Mouse (Mus musculus) megakaryocyte, adult 5-6 weeks (primary cell): Measurements from ENCODE around the gene Ncapd2. TPM values are rescaled to one million over a fixed set of nuclear protein-coding genes. Genes with fewer than 3 reads are reported as not detected.

Experiments used
- ATAC-seq: 2 replicates; pipeline ENCODE4 v1.8.0; 2016; ENCODE audit warnings: mild to moderate bottlenecking, inconsistent platforms; ENCODE audit not compliant: poor library complexity, severe bottlenecking
- total RNA-seq, 2 experiments: library from RNA; stranded (forward) in 1 of 2; stranded (reverse) in 1 of 2; fragments of 153-499, 151-499 nt in 1 of 2; fragments of 221-1000, 200-1000 nt in 1 of 2; gene quantifications; 2 replicates each; pipeline versions ENCODE4 v1.2.3 to v1.2.4; 2015 to 2017

The Ncapd2 gene
- total RNA-seq, 2 experiments from 2014 or later = 195 to 231 TPM

DNA sequence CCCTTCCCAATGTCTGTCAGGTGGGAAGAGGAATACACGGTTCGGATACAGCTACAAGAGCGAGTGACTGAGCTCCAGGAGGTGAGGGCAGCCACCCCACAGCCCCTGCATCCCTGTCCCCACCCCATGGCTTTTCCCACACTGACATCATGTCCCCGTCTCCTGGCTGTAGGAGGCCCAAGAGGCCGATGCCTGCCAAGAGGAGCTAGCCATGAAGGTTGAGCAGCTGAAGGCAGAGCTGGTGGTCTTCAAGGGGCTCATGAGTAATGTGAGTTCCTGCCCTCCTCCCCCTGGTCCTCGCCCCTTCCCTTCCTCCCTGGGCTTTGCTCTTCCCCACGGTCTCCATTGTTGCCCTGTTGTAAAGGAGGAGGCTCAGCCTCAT lies 41.9 kb downstream of the Ncapd2 start:
- ATAC-seq = no peak

DNA sequence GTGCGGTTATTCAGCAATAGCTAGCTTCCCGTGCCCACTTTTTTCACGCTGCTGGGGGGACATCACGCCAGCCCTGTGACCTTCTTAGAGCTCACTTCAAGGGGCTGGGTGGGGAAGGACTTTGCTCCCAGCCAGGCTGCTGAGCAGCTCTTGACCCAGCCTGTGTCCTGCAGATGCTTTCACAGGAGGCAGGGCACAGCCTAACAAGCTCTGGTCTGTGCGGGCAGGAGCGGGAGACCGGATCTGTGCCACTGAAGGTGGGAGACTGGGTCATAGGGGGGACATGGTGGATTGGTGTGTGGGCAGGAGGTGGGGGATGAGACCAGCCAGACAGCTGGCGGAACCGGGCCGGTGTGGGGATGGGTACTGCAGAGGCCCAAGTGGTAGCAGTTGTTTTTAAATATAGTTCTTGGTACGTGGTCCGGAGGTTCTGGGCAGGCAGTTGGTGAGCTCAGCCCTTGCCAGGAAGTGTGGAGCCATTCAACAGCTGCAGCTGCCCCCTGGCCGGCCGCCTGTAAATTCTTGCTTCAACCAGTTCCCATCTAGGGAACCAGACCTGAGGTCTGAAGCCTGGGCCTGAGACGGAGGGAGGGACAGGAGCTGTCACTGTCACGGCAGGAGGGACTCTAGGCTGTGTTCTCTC lies 42.5 kb downstream of the Ncapd2 start:
- no peak for ATAC-seq

DNA sequence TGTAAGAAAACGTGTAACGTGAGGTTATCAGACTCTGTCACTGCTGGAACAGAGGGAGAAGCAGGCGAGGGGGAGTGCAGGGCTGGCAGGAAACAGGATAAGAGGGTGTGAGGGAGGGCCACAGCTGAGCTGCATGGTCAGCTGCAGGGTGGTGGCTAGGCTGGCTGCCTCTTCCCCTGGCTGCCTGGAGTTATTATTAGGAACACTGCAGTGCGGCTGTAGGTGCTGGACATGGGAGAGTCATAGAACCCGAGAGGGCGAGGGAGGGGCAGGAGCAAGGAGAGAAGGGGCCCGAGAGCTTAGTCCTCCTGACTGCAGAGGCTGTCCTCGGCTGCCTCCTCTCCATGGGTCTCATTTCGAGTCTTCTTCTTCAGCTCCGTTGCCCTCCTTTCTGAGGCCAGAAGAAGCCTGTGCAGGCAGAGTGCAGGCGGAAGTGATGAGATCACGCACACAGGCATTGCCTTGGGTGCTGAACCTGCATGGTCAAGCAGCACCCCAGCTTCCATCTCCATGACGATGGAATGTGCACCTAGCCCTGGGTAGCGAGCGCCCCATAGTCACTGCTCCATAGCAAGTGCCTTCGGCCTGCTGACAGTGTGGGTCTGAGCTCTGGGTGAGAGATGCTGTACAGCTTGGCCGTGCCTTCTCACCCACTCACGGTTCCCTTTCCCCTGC lies 43.1 kb downstream of the Ncapd2 start:
- 0 out of 2 replicates have a peak, but pooled peaks have one; percentile 5 for ATAC-seq

DNA sequence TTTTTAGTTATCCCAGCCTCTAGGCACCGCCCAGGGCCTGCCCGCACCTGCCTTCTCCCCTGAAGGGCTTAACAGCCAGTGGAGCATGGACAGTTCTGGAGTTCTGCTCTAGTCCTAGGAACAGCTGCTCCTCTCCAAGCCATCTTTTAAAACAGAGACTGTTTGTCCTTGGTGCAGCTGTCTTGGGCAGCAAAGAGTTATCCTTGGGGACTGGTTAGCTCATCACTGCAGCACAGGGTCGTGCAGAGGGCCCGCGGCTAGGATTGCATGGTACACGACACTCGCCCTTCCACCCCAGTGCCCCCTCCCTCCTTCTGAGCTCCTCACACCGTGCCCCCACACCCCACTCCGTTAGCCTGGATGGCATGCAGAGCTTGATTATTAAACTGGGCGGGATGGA lies 44.2 kb downstream of the Ncapd2 start:
- no peak for ATAC-seq

DNA sequence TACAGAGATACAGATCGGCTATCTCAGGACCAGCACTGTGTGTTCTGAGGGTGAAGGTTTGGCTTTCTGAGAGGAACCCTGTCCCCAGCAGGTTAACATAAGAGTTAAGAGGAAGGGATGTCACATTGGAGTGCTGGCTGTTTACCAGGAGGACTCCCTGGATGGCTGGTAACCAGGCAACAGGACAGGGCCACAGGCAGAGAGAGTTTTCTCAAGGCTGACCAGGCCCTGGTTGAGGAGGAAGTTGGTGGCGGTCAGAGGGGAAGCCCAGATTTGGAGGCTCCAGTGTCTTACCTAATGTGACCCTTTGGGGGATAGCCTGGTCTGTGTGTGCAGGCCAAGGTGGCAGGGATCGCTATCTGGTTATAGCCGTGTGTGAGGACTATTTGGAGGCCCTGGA lies 44.7 kb downstream of the Ncapd2 start:
- peak; percentile 60 for ATAC-seq

DNA sequence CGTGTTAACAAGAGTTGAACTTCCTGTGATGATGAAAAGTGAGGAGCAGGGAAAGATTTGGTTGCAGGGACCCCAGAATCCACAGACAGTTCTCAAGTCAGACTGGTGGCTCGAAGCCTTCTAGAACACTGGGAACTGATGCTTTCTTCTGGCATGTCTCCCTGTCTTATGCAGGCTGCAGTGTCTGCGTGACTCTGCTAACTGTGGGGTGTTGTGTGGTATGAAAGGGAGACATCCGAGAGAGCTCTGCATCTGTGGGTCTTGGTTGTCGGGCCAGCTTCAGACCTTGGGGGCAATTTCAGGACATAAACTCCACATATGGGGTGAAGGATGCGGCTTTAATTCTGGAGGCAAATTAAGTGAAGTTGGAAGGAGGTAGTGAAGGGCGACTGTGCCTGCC lies 45.4 kb downstream of the Ncapd2 start:
- ATAC-seq = no peak

DNA sequence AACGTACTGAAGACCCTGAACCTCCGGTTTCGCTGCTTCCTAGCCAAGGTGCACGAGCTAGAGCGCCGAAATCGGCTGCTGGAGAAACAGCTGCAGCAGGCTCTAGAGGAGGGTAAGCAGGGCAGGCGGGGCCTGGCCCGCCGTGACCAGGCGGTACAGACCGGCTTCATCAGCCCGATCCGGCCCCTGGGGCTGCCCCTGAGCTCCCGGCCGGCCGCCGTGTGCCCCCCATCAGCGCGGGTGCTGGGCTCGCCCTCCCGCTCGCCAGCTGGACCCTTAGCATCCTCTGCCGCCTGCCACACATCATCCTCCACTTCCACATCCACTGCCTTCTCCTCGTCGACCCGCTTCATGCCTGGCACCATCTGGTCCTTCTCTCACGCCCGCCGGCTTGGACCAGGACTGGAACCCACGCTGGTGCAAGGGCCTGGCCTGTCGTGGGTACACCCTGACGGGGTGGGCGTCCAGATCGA lies 46.0 kb downstream of the Ncapd2 start:
- ATAC-seq = no peak

DNA sequence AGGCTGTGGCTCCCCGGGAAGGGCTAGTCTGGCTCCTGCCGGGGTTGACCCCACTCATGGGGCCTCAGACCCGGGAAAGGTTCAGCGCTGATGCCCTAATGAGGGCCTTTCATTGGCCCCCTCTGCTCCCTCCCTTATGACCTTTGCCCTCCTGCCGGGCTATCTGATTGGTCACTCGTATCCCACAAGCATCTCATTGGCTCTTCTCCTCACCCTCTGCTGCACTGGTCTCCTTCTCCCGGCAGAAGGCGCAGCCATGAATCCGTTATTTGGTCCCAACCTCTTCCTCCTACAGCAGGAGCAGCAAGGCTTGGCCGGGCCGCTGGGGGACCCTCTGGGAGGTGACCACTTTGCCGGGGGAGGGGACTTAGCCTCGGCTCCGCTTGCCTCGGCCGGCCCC lies 46.5 kb downstream of the Ncapd2 start, which contains the start of gene Iffo1:
TSS of gene Iffo1 (plus strand) at position 241 of the 400 bp plus-strand sequence.
- ATAC-seq = peak; percentile 91

DNA sequence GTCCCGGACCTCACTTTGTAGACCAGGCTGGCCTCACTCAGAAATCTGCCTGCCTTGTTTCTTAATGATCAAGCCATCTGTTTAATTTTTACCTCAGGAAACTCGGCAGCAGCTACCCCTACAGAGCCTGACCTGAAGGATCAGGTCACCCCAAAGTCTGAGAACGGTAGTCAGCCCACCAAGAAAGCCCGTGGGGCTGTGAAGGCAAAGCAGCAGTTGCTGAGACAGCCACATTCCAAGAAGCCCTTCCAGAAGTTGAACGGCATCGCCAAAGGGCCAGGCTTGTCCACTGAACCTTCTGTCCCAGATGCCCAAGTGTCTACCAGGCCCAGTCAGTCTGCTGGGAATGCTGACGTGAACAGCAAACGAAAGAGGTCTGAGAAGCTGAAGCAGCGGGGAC lies 47.6 kb downstream of the Ncapd2 start:
- ATAC-seq = no peak

DNA sequence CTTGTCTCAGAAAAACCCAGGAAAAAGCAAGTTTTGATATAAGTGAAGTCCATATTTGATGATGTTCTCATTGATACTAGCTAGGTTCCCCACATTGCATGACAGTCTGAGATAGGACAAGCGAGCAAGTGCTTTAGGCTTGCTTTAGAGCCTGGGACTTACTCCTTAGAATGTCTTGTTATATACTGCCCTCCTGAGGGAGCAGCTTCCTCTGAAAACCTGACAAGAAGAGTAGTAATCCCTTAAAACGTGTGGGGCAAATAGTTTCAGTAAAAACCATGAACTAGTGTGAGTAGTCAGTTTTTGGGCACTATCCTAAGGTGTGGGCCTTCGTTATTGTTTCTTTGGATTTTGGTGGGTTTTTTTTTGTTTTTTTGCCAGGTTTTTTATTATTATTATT lies 48.4 kb downstream of the Ncapd2 start:
- no peak for ATAC-seq

DNA sequence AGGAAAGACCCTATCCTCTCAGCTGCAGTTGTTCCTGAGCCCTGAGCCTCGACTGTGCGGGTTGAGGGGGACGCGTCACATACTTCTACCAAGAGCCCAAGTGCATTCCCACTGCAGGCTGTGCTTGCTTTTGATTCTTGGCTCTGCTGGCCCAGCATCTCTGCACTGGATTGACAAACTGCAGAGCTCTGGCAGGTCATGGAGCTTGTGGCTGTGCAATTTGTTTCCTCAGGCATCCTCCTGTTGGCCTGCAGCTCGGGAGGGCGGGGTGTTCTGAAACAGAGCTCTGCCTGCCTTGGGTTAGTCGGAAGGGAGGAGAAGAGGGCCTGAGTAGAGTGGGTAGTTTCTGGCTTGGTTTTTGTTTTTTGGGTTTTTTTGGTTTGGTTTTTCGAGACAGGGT lies 49.1 kb downstream of the Ncapd2 start:
- no peak for ATAC-seq

DNA sequence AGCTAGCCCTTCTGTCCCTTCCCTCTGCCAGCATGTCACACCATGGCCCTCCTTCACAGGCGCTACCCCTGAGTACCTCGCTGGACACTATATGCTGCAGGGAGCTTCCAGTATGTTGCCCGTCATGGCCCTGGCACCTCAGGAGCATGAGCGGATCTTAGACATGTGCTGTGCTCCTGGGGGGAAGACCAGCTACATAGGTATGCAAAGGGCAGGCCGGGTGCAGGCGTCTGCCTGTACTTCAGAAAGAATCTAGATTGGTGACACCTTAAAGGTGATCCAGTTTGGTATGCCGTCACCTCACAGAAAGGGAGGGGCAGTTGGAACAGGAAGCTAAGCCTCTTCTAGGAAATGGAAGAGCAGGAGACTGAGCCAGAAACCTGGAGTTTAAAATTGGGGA lies 51.8 kb downstream of the Ncapd2 start:
- no peak for ATAC-seq

DNA sequence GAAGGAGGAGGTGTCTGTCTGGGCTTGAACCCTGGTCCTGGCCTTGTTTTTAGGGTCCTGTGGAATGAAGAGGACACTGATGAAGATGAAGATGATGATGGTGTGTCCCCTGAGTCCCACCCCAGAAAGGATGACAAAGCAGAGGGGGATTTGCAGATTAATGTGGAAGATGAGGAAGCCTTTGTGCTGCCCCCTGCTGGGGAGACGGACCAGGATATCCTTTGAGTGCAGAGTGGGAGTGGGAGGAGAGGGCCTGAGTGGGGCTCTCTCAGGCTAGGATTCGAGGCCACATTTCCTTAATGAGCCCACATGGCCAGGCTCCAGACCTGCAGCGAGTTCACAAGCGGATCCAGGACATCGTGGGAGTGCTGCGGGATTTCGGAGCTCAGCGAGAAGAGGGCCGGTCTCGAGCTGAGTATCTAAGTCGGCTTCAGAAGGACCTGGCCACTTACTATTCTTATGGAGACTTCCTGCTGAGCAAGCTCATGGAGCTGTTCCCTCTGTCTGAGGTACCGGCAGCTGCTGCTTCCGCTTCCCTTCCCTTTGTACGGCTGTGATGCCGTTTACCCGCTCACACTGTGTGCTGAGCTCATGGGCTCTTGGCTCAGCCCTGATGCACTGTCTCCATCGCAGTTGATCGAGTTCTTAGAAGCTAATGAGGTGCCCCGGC lies 54.4 kb downstream of the Ncapd2 start:
- peak; percentile 62 for ATAC-seq

DNA sequence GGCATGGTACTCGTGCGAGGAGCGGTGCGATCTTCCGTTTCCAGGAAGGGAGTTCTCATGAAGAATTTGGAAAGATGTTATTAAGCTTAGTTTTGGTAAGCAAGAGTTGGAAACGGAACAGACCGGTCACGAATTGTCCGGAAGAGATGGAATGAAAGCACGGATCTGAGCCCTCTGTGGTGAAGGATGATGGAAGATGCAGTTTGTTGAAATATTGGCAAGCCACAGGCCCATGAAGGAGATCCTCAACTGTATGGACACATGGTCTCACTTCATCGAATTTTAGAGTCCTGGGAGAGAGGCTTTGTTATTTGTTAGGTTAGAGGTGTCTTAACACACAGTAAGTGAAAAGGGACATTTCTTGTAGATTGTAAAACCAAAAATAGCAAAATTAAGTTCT lies 59.0 kb downstream of the Ncapd2 start:
- ATAC-seq = no peak

DNA sequence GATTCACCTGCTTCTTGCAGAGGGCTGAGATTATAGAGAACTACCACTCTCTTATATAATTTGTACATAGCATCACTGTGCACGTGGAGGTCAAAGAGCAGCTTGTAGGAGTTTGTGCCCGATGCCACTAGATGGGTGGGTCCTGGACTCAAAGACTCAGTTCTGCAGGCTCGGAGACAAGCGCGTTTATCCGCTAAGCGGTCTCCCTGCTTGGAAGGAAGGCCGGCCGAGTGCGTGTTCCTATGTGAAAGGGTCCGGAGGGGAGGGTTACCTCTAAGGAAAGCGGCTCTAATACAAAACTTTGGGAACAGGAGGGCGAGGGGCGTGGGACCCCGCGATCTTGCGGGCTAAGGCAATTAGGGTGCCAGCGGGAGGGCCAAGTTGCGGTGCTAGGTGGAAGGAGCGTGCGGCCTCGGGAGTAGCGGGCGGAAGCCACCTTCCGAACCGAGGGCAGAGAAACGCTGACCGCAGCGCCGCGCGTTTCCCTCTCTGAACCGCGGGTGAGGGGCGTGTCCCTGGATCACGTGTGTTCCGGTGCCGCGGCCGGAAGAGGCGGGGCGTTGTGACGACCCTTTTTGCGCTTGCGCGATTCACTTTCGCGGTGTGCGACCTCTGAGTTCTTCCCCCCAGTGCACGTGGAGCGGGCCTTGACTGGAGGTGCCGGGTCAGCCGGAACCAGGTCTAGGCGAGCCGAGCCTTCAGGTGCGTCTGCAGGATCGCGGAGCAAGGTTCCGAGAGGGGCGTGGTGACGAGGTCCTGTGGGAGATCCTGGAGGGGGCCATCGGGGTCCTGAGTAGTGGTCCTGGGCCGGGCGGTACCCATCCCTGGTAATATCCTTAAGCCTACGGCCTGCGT lies 60.0 kb downstream of the Ncapd2 start, which contains the start of gene Nop2:
TSS of gene Nop2 (plus strand) at position 608 of the 855 bp plus-strand sequence.
- ATAC-seq = peak; percentile 96

DNA sequence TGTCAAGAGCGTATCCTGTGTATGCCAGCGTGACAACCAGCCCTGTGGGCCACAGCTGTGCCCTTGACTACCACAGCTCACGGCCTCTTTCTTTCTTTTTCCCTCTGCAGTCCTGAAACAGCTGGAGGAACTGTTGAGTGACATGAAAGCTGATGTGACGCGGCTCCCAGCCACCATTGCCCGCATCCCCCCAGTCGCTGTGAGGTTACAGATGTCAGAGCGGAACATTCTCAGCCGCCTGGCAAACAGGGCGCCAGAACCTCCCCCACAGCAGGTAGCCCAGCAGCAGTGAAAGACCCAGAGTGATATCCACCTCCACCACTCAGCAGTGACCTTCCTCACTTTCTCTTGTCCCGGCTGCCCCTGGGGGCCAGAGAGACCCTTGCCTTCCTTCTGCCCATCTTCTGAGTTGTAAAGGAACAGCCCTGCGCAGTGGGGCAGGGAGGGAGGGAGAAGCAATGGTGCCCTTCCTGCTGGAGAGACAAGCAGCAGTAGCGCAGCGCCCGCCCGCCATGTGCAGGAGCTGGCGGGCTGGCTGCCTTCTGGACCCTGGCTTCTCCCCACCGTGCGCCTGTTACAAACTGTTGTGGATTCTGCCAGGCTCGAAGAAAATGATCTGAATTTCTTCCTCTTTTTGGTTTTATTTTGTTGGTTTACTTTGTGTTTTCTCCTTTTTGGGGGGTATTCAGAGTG lies 61.6 kb downstream of the Ncapd2 start:
- ATAC-seq = no peak

DNA sequence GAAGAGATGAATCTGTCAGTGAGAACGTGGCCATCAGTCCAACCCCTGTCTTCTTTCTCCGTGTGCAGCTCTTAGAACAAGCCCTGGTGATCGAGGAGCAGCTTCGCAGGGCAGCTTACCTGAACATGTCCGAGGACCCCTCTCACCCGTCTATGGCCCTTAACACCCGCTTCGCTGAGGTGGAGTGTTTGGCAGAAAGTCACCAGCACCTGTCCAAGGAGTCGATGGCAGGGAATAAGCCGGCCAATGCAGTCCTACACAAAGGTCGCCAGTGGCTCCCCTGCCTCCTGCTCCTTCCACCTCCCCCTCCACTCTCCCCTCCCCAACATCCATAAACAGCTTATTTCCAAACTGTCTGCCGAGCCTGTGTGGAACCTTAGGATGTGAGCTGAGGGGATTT lies 62.8 kb downstream of the Ncapd2 start:
- no peak for ATAC-seq

DNA sequence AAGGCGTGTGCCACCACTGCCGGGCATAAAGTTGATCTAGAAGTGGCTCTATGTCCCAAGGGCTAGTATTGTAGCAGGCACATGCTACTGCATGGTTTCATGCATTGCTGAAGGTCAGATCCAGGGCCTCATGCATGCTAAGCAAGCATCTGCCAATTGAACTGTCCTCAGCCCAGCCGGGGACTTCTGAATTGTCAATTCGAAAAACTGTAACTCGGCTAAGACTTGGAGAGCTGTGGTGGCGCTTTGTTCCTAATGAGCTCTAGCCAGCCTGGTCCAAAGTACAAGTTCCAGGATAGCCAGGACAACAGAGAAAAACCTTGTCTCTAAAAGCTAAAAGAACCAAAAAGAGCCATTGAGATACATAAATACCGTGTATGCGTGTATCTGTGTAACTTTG lies 72.1 kb downstream of the Ncapd2 start:
- ATAC-seq = no peak
